Mouse (Mus musculus): ENCODE data around the gene Hnrnpu.
"Not testable (repeated sequence)": the region's sequence is repeated elsewhere in the genome, so short reads cannot be mapped to it uniquely, and the experiment has no call there.

Gene Hnrnpu

GRCm38 (mm10) chr1:178337551-178338317, at the start of gene Hnrnpu:
Gene Hnrnpu (minus strand): TSS chr1:178337797.
- peak; percentile 95 to 99 for DNase-seq (ENCODE audit: low spot score in 2 of 2)

- DNase-seq (ENCODE audit: low spot score in 2 of 2): no peak
Measured at GRCm38 (mm10) chr1:178382165-178382564, 44.6 kb upstream of the Hnrnpu start.

- no peak for DNase-seq (ENCODE audit: low spot score in 2 of 2)
Measured at GRCm38 (mm10) chr1:178379224-178379623, 41.6 kb upstream of the Hnrnpu start.

GRCm38 (mm10) chr1:178378115-178378514, 40.5 kb upstream of the Hnrnpu start:
- DNase-seq (ENCODE audit: low spot score in 2 of 2): no peak

GRCm38 (mm10) chr1:178376907-178377306, 39.3 kb upstream of the Hnrnpu start:
- DNase-seq (ENCODE audit: low spot score in 2 of 2): no peak

- DNase-seq (ENCODE audit: low spot score in 2 of 2): no peak
Measured at GRCm38 (mm10) chr1:178376061-178376460, 38.5 kb upstream of the Hnrnpu start.

- no peak for DNase-seq (ENCODE audit: low spot score in 2 of 2)
Measured at GRCm38 (mm10) chr1:178375381-178375780, 37.8 kb upstream of the Hnrnpu start.

GRCm38 (mm10) chr1:178372681-178373080, 35.1 kb upstream of the Hnrnpu start:
- DNase-seq (ENCODE audit: low spot score in 2 of 2): no peak

GRCm38 (mm10) chr1:178369272-178369651, 31.7 kb upstream of the Hnrnpu start:
- DNase-seq (ENCODE audit: low spot score in 2 of 2): peak; percentile 27 to 70

GRCm38 (mm10) chr1:178368548-178369271, 31.1 kb upstream of the Hnrnpu start:
- peak; percentile 84 to 92 for DNase-seq (ENCODE audit: low spot score in 2 of 2)

- DNase-seq (ENCODE audit: low spot score in 2 of 2): no peak
Measured at GRCm38 (mm10) chr1:178368121-178368520, 30.5 kb upstream of the Hnrnpu start.

- DNase-seq (ENCODE audit: low spot score in 2 of 2): no peak
Measured at GRCm38 (mm10) chr1:178365171-178365570, 27.6 kb upstream of the Hnrnpu start.

GRCm38 (mm10) chr1:178360702-178361101, 23.1 kb upstream of the Hnrnpu start:
- no peak for DNase-seq (ENCODE audit: low spot score in 2 of 2)

- no peak for DNase-seq (ENCODE audit: low spot score in 2 of 2)
Measured at GRCm38 (mm10) chr1:178360264-178360663, 22.7 kb upstream of the Hnrnpu start.

- no peak for DNase-seq (ENCODE audit: low spot score in 2 of 2)
Measured at GRCm38 (mm10) chr1:178357776-178358710, 20.4 kb upstream of the Hnrnpu start.

- no peak for DNase-seq (ENCODE audit: low spot score in 2 of 2)
Measured at GRCm38 (mm10) chr1:178354576-178354975, 17.0 kb upstream of the Hnrnpu start.

GRCm38 (mm10) chr1:178351643-178352042, 14.0 kb upstream of the Hnrnpu start:
- no peak for DNase-seq (ENCODE audit: low spot score in 2 of 2)

- DNase-seq (ENCODE audit: low spot score in 2 of 2): no peak
Measured at GRCm38 (mm10) chr1:178350792-178351191, 13.2 kb upstream of the Hnrnpu start.

- not testable (repeated sequence) for DNase-seq (ENCODE audit: low spot score in 2 of 2)
Measured at GRCm38 (mm10) chr1:178344071-178344805, 6.6 kb upstream of the Hnrnpu start.

GRCm38 (mm10) chr1:178342612-178343011, 5.0 kb upstream of the Hnrnpu start:
- no peak for DNase-seq (ENCODE audit: low spot score in 2 of 2)

GRCm38 (mm10) chr1:178342063-178342462, 4.5 kb upstream of the Hnrnpu start:
- DNase-seq (ENCODE audit: low spot score in 2 of 2): no peak
